Mouse (Mus musculus): ENCODE measurements around the gene Ltc4s.

DNA sequence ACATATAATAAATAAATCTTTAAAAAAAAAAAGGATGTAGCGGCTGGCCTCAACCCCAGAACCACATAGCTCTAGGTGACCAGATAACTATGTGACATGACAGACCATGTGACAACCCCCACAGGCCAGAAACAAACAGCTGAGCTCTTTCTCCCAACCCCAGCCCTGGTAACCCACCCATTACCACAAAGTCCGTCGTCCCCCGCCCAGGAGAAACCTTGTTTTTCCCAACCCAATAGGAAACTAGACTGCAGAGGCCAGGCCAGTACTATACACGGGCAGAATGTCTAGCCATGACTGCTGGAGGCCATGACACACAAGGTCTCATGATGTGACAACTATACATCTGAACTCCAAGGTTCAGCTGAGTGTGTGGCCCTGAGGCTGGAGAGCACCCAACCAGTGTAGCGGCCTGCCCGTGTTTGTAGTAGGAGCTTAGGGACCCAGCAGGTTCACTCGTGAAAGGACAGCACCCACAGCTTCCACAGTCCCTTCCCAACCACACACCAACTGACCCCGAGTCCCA lies 35.1 kb downstream of the Ltc4s start:
- TF ChIP-seq POLR2A (IDR thresholded peaks at IDR 0.05; ENCODE audit: insufficient read depth, low read depth, low read length) (no peak), CTCF (IDR thresholded peaks at IDR 0.05; ENCODE audit: insufficient read depth, low read depth, low read length) (no peak)
